Mouse (Mus musculus): ENCODE results near the gene Cmtm2b. TPM values are rescaled to one million over a fixed set of nuclear protein-coding genes. Genes with fewer than 3 reads are reported as not detected.

Gene Cmtm2b
- polyA plus RNA-seq, 1 experiment = not detected

DNA sequence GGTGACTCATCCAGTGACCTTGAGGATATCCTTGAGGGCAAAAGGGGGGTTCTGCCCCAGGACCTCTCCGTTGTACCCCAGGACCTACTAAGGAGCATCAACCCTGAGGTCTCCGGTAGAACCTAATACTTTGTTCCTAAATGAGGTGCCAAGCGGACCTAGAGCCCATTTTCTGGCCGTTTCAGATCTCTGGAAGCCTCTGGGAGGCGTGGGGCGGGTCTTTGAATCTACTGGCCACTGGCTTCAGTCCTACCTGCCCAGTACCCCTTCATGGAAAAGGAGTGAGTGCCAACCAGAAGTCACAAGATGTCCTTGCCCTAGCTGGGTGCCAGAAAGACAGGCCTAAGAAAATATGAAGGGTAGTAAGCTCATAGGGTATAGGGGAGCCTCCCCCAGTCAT lies 19.6 kb downstream of the Cmtm2b start:
- Histone ChIP-seq H3K27me3 (replicated peaks) (no peaks in the 10 kb centered on the region), H3K9me3 (peaks cover 3% of the 10 kb centered on the region; the same call in 1 of the 2 replicates), H3K4me1 (peaks cover 74% of the 10 kb centered on the region), H3K4me3 (replicated peaks) (peak overlapping the region; percentile 98), H3K36me3 (replicated peaks; ENCODE audit: low read length) (peaks cover 32% of the 10 kb centered on the region)
- TF ChIP-seq GATA1 (IDR thresholded peaks at IDR 0.05; ENCODE audit: borderline replicate concordance, low read length) = no peak
- no peak for TF ChIP-seq FLI1 (IDR thresholded peaks at IDR 0.05; ENCODE audit: low read length)

GRCm38 (mm10) chr8:104342426-104342825 lies 20.4 kb downstream of the Cmtm2b start:
- no peak overlapping the region for H3K4me3 ChIP-seq (replicated peaks)
- no peaks in the 10 kb centered on the region for H3K27me3 ChIP-seq (replicated peaks)
- TF ChIP-seq FLI1 (IDR thresholded peaks at IDR 0.05; ENCODE audit: low read length) = no peak
- no peak; the same call in 2 of the 3 replicates for TF ChIP-seq GATA1 (IDR thresholded peaks at IDR 0.05; ENCODE audit: borderline replicate concordance, low read length)
- no peaks in the 10 kb centered on the region for H3K9me3 ChIP-seq
- H3K36me3 ChIP-seq (replicated peaks; ENCODE audit: low read length) = peaks cover 39% of the 10 kb centered on the region
- H3K4me1 ChIP-seq = peaks cover 75% of the 10 kb centered on the region

DNA sequence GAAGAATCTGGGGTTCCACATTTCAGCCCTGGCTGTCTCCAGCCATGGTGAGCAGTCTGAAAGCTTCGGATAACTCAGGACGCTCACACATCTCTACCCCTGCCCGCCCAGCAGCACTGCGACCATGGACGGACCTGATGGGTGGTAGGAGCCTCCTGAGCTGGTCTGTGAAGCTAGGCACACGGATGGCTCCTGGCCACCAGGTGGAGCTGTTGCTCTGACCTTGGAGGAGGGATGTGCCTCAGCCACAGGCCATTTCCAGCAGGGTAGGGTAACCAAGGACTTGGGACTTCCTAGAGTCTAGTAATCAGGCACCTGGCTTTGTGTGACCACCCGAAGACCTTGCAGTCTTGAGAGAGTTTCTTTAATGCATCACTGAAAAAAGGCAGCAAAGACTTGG lies 21.9 kb downstream of the Cmtm2b start:
- peaks cover 53% of the 10 kb centered on the region for H3K36me3 ChIP-seq (replicated peaks; ENCODE audit: low read length)
- no peak for TF ChIP-seq FLI1 (IDR thresholded peaks at IDR 0.05; ENCODE audit: low read length)
- no peak for TF ChIP-seq GATA1 (IDR thresholded peaks at IDR 0.05; ENCODE audit: borderline replicate concordance, low read length)
- H3K4me1 ChIP-seq = peaks cover 69% of the 10 kb centered on the region
- H3K9me3 ChIP-seq = no peaks in the 10 kb centered on the region
- peak overlapping the region; percentile 12 for H3K4me3 ChIP-seq (replicated peaks)
- no peaks in the 10 kb centered on the region for H3K27me3 ChIP-seq (replicated peaks)

- peaks cover 54% of the 10 kb centered on the region for H3K36me3 ChIP-seq (replicated peaks; ENCODE audit: low read length)
- H3K9me3 ChIP-seq = no peaks in the 10 kb centered on the region
- peaks cover 67% of the 10 kb centered on the region for H3K4me1 ChIP-seq
- no peak overlapping the region for H3K4me3 ChIP-seq (replicated peaks)
- no peaks in the 10 kb centered on the region for H3K27me3 ChIP-seq (replicated peaks)
- TF ChIP-seq GATA1 (IDR thresholded peaks at IDR 0.05; ENCODE audit: borderline replicate concordance, low read length) = no peak
- no peak for TF ChIP-seq FLI1 (IDR thresholded peaks at IDR 0.05; ENCODE audit: low read length)
These were observed 22.6 kb downstream of the Cmtm2b start for GRCm38 (mm10) chr8:104344622-104345021.

- H3K27me3 ChIP-seq (replicated peaks) = no peaks in the 10 kb centered on the region
- H3K9me3 ChIP-seq = no peaks in the 10 kb centered on the region
- H3K4me3 ChIP-seq (replicated peaks) = no peak overlapping the region
- peaks cover 54% of the 10 kb centered on the region for H3K36me3 ChIP-seq (replicated peaks; ENCODE audit: low read length)
- TF ChIP-seq FLI1 (IDR thresholded peaks at IDR 0.05; ENCODE audit: low read length) (no peak), GATA1 (IDR thresholded peaks at IDR 0.05; ENCODE audit: borderline replicate concordance, low read length) (no peak)
- H3K4me1 ChIP-seq = peaks cover 46% of the 10 kb centered on the region
These were observed 24.7 kb downstream of the Cmtm2b start for GRCm38 (mm10) chr8:104346706-104347105.

GRCm38 (mm10) chr8:104348971-104349370 lies 26.9 kb downstream of the Cmtm2b start:
- H3K4me1 ChIP-seq = peaks cover 31% of the 10 kb centered on the region
- peaks cover 49% of the 10 kb centered on the region for H3K36me3 ChIP-seq (replicated peaks; ENCODE audit: low read length)
- TF ChIP-seq FLI1 (IDR thresholded peaks at IDR 0.05; ENCODE audit: low read length) = no peak
- TF ChIP-seq GATA1 (IDR thresholded peaks at IDR 0.05; ENCODE audit: borderline replicate concordance, low read length) = no peak
- no peak overlapping the region for H3K4me3 ChIP-seq (replicated peaks)
- H3K9me3 ChIP-seq = no peaks in the 10 kb centered on the region
- no peaks in the 10 kb centered on the region for H3K27me3 ChIP-seq (replicated peaks)

- no peak for TF ChIP-seq GATA1 (IDR thresholded peaks at IDR 0.05; ENCODE audit: borderline replicate concordance, low read length)
- no peak for TF ChIP-seq FLI1 (IDR thresholded peaks at IDR 0.05; ENCODE audit: low read length)
- no peaks in the 10 kb centered on the region for H3K9me3 ChIP-seq
- no peak overlapping the region for H3K4me3 ChIP-seq (replicated peaks)
- peaks cover 22% of the 10 kb centered on the region for H3K4me1 ChIP-seq
- H3K36me3 ChIP-seq (replicated peaks; ENCODE audit: low read length) = peaks cover 42% of the 10 kb centered on the region
- H3K27me3 ChIP-seq (replicated peaks) = no peaks in the 10 kb centered on the region
These were observed 28.0 kb downstream of the Cmtm2b start for GRCm38 (mm10) chr8:104350047-104350446.

DNA sequence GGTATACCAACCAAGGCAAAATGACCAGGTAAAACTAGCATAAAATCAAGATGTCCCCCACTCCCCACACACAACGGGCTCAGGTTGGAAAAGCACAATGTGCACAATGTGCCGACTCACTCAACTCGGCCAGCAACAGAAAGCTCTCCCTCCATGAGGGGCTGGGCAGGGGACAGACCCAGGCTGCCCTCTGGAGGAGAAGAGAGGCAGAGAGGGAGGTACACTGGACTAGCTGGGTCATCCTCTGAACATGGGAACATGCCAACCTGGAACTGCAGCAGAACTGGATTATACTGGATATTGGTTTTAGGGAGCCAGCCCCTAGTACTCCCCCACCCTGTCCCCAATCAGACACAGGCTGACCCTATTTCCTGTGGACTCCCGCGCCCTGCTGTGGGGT lies 31.2 kb downstream of the Cmtm2b start:
- H3K36me3 ChIP-seq (replicated peaks; ENCODE audit: low read length) = peaks cover 15% of the 10 kb centered on the region
- peaks cover 29% of the 10 kb centered on the region for H3K4me1 ChIP-seq
- no peaks in the 10 kb centered on the region for H3K27me3 ChIP-seq (replicated peaks)
- H3K4me3 ChIP-seq (replicated peaks) = no peak overlapping the region
- H3K9me3 ChIP-seq = no peaks in the 10 kb centered on the region
- TF ChIP-seq GATA1 (IDR thresholded peaks at IDR 0.05; ENCODE audit: borderline replicate concordance, low read length) (no peak), FLI1 (IDR thresholded peaks at IDR 0.05; ENCODE audit: low read length) (no peak)

DNA sequence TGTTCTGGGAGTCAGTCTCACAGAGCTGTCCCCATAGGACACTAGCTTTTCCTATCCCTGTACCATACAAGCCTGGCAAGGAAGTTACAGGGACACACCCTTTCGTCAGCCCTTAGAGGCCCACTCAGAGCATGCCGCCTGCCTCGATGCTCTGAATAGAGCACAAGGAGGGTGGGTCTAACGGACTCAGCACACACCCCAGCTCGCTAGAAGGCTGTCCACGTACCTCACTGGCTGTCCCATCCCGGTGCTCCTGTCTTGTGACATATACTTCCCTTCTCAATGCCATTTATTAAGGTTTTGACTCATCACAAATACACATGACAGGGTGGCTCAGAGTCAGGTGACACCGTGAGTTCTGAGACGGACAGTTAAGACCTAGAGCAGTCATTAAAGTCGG lies 32.5 kb downstream of the Cmtm2b start:
- no peak overlapping the region for H3K4me3 ChIP-seq (replicated peaks)
- H3K9me3 ChIP-seq = no peaks in the 10 kb centered on the region
- peaks cover 7% of the 10 kb centered on the region for H3K36me3 ChIP-seq (replicated peaks; ENCODE audit: low read length)
- no peak for TF ChIP-seq GATA1 (IDR thresholded peaks at IDR 0.05; ENCODE audit: borderline replicate concordance, low read length)
- no peak for TF ChIP-seq FLI1 (IDR thresholded peaks at IDR 0.05; ENCODE audit: low read length)
- peaks cover 36% of the 10 kb centered on the region for H3K4me1 ChIP-seq
- H3K27me3 ChIP-seq (replicated peaks) = no peaks in the 10 kb centered on the region

DNA sequence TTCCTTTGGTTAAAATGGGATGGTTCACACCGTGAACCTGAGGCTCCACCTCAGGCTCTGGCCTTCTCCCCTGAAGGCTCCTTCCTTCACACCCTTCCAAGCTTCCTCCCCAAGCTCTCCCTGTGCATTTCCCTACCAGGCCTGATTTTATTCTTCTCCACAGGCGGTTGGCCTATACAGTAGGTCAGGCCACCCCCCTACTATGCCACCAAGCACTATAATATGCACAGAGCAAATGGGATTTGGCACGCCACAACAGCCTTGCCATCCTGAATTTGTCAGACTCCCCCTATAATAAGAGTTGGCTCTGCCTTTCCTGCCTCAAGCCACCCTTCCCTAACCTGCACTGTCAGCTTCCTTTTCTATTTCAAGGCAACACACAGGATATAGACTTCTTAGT lies 36.6 kb downstream of the Cmtm2b start:
- H3K4me1 ChIP-seq = peaks cover 35% of the 10 kb centered on the region
- no peaks in the 10 kb centered on the region for H3K9me3 ChIP-seq
- no peak overlapping the region for H3K4me3 ChIP-seq (replicated peaks)
- H3K27me3 ChIP-seq (replicated peaks) = no peaks in the 10 kb centered on the region
- H3K36me3 ChIP-seq (replicated peaks; ENCODE audit: low read length) = peaks cover 7% of the 10 kb centered on the region
- TF ChIP-seq FLI1 (IDR thresholded peaks at IDR 0.05; ENCODE audit: low read length) = no peak

All from megakaryocyte, embryonic 14.5 days (primary cell).